Mouse (Mus musculus) brain, adult 2 months (tissue): ENCODE measurements around the gene 2610002M06Rik.

ENCODE experiments used
- DNase-seq: peaks from one replicate; pipeline ENCODE4 v3.0.0; 2011; ENCODE audit warnings: low read depth, low spot score

The 2610002M06Rik gene

GRCm38 (mm10) chrX:107816218-107816554 is at the start of gene 2610002M06Rik:
Gene 2610002M06Rik, minus strand, starts transcription at chrX:107816334.
- DNase-seq: peak; percentile 94

DNA sequence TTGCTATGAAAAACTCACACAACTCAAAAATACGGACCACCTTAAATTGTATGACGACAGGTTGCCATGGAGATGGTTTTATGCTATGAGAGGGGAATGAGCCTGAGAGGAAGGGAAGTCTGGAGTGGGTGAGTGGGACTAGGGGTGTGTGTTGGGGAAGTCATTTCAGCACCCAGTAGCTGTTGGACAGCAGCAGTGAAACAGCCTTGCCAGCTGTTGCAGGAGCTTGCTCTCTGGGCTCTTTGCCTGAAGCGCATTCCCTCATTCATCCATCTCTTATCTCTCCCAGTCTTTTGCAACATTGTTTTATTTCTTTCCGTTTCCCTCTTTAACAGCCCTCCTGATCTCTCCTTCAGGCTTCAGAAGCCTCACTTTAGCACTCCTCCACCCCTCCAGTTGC is 42.0 kb upstream of the 2610002M06Rik start:
- no peak for DNase-seq

GRCm38 (mm10) chrX:107816726-107817125 is 592 bp upstream of the 2610002M06Rik start:
- no peak for DNase-seq

DNA sequence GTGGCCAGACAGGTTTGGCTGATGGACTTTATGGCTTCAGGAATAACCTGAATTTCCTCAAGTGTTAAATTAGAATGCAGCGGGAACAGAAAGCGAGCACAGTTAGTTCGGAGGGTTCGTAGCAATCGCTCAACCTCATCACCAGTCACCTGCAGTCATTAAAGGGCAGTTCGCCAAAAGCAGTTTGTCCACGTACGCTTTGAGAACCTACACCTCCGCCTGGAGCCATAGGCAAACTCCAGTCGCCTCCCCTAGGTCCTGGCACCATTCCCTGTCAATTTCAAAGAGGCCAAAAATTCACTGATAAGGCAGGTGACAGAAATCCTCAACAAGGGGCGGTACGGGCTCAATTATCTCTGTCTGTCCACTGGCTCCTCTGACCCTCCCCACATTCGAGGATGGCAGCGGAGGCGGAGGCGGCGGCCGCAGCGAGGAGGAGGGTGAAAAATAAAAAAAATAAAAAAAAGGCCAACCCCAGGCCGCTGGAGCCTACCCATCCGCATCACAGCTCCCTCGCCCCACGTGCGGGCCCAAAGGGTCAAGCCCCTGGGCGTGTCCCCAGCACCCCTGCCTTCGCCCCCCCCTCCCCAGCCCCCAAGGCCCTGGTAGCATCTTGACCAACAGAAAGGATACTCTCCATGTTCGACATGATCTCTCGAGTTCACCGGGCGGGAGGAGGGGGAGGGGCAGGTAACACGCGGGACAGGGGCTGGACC is 474 bp downstream of the 2610002M06Rik start:
- peak; percentile 74 for DNase-seq

- DNase-seq: no peak
Observed at GRCm38 (mm10) chrX:107812120-107812519, 4.0 kb downstream of the 2610002M06Rik start.

DNA sequence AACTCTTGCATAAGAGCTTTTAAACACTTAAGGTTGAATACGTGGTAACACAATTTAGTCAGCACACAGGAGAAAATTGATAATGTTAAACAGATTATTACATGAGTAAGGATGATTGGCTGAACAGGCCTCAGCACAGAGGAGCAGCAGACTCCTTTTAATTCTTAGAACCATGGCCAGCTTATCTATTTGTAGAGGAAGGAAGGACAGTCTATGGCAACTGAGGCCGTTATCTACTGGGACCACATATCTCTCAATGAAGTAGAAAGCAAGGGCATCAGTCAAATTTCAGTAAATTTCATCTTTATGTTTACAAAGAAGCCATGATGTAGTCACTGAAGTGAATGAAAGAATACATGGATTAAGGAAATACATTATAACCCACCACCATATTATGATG is 19.2 kb downstream of the 2610002M06Rik start:
- no peak for DNase-seq

DNA sequence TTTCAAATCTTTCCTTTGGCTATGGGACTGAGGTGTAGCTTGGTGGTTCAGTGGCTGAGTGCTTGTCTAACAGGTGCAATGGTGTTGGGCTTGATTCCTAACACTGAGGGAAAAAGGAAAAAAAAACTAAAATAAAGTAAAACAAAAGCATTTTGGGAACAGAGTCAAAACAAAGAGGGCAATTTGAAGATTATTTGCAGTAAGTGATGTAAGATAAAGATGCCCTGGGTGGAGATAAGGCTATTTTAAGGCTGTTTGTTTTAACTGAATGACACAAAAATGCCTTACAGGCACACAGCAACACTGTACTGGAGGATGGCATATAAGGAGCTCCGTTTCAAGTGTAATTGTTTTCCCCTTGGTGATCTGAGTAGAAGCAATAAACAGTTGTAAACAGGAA is 20.3 kb downstream of the 2610002M06Rik start:
- no peak for DNase-seq

DNA sequence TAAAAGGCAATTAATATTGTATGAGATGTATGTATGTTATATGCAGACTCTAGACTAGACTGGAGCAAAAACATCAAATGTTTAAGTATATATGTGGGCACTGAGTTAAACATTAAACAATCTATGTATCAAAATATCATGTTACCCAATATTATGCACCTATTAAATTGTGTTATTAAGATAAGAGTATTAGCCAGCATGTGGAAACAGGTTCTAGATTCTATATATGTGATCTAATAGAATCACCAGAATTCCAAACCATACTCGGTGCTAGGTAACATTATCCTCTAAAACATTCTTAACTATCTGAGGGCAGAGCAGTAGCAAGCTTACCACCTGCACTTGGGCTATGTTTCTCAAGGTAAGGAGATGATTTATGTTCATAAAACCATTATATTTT is 23.8 kb downstream of the 2610002M06Rik start, which contains the start of gene Tent5d:
Gene Tent5d (plus strand): TSS at position 301 of the 400 bp plus-strand sequence.
- no peak for DNase-seq

DNA sequence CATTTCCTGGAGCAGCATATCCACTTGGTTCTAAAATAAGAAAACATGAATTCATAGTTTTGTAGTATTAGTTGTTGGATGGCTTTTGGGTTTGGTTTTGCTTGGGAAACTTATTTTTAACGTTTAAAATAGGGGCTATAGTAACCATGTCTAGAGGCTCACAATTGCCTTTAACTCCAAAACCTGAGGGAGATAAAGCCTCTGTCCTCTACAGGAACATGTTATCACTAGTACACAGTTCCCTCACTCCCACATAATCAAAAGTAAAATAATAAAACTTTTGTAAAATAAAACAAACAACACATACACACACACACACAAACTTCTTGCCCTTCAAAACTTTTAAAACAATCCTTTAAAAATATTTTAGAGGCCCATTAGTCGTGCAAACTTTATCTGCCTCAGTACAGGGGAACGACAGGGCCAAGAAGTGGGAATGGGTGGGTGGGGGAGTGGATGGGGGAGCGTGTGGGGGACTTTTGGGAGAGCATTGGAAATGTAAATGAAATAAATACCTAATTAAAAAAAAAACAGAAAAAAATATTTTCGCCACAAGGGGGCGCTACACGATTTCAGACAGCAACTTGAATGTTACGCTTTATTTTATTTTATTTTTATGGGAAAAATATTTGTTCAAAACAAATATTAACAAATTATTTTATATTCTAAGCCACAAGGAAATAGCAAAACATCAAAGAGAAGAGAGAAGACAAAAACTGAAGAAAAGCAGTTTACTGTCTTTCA is 25.2 kb downstream of the 2610002M06Rik start:
- peak; percentile 15 for DNase-seq

DNA sequence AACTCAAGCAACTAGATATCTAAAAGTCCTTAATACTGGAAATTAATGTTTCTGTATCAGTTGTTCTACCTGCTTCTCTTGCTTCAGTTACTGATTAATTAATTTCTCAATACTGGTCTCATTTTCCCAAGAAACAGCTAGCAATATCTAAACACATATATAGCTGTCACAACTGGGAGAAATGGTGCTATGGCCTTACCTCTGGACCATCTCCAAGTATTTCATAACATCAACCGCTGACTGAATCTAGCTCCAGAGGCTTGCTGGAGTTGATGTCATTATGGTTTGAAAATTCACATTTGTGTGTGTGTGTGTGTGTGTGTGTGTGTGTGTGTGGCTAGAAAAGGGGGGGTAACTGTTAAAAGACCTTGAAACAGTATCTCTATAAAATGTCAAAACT is 26.0 kb downstream of the 2610002M06Rik start:
- DNase-seq: no peak

- peak; percentile 4 for DNase-seq
Observed at GRCm38 (mm10) chrX:107767896-107768295, 48.2 kb downstream of the 2610002M06Rik start.
